Mouse (Mus musculus) 3134 (cell line): ENCODE data around the gene Pnma1.
A peak's percentile ranks its signal among the peaks of the same experiment; 100 is the strongest.

Experiments
- DNase-seq: peaks from one replicate; pipeline ENCODE4 v3.0.0-alpha.2; 2011; ENCODE audit warnings: low spot score; ENCODE audit not compliant: insufficient read length; ENCODE audit errors: extremely low read depth

The Pnma1 gene

DNA sequence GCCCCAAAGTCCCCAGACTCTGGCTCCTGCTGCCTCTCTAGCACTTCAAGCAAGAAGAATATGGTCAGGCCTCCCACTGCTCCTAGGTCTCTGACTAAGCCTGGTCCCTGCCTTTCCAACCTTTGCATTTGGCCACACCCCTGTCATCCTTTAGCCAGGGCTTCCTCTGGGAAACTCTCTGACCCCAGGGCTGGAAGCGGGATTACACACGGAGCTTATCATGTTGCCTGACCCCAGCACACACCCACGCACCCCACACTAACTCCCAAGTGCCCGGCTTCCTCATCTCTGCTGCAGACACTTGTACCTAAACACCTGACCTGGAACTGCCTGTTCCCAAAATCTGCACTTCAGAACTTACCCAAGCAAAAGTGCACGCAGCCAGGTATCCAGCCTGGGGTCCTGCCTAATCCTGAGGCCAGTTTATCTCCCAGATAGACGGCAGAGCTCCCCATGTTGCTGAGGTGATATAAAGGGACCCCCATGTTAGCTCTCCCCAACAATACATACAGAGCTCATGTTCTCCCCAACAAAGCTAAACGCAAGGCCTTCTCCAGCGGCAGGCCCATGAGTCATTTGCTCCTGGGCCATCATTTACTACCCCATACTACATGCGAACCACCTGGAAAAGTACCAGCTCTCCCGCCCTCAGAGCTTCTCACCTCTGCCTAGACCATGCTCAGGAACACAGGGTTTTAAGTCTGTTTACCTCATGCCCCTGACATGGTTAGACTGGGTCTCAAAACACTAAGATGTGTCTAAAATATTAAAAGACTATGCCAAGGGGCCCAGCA is 30.6 kb upstream of the Pnma1 start:
- DNase-seq: no peak

- no peak for DNase-seq
Measured at GRCm38 (mm10) chr12:84178052-84178451, 29.8 kb upstream of the Pnma1 start.

DNA sequence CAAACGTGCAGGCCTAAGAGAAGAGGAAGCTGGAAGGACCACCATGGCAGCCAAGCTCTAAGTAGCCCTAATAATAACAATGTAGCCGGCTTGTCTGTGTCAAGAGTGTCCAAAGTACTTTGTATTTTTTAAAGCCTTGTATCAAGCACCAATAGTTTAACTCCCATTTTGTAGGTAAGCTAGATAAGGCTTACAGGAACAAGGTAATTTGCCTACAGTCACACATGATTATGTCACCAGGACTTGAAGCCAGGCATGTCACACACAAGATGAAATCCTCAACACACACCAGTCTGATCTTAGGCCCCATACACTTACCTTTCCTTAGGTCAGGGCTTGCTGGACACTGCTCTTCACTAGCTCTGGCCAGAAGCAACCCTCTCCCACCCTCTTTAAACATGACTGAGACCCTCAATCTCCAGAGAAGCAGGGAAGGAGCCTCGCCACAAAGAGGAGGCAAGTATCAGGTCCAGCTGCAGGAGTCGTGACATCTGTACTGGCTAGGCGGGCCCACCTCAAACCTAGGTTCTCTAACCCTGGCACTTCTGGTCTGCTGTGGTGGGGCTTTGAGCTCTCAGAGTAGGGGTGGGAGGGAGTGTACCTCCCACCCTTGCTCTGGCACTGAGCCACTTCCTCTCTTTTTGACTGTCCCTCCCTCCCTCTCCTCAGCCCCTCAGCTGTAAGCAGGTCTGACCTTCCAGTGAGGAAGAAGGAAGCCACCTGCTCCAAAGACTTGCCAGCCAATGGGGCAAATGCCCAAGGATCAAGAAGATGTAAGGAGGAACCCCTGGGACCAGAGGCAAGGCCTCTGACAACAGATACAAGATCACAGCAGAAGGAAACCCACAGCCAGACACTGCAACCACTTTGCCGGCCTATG is 28.8 kb upstream of the Pnma1 start:
- no peak for DNase-seq

GRCm38 (mm10) chr12:84176126-84176769 is 28.0 kb upstream of the Pnma1 start:
- peak; percentile 61 for DNase-seq

- DNase-seq: peak; percentile 85
Measured at GRCm38 (mm10) chr12:84175659-84176061, 27.4 kb upstream of the Pnma1 start.

DNA sequence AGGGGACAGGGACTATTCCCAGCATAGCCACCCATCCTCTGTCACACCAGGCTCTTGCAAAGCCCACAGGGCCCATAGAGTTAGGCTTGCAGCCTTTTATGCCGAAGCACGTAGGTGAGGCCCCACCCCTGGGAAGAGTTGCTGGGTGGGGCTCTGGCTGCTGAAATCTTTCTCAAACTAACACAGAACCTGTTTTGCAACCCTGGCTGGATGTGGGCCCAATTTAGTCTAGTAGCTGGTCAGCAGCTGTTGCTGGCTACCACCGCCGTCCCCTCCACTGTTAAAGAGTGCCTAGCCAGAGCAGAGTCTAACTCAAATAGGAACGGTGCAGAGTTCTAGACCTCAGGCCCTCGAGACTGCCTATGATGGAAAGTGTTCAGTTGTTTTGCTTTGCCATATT is 26.6 kb upstream of the Pnma1 start:
- no peak for DNase-seq

- no peak for DNase-seq
Measured at GRCm38 (mm10) chr12:84174190-84174811, 26.0 kb upstream of the Pnma1 start.

DNA sequence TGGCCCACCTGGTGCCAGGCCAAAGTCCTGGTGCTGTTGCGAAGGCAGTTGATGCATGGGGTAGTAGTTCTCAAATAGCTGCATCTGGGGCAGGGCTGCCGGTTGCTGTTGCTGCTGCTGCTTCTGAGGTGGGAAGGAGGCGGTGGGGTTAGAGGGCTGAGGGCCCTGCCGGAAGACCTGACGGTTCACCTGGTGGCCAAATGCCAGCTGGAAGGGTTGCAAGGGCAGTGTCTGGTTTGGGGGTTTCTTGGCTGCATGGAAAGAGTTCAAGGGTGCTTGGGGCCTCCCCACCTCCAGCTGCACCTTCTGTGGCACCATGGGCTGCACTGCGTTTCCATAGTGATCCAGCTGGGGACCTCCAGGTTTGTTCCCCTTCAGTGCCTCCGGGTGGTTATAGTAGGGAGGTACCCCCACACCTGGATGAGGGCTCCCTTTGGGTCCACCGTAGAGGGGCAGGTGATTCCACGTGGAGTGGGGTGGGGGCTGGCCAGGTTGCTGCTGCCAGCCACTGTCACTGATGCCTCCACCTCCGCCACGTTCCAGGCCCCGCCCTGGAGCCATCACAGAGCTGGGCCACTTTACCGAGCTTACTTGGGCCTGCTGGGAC is 25.1 kb upstream of the Pnma1 start:
- DNase-seq: no peak

GRCm38 (mm10) chr12:84172862-84173261 is 24.6 kb upstream of the Pnma1 start:
- DNase-seq: no peak

DNA sequence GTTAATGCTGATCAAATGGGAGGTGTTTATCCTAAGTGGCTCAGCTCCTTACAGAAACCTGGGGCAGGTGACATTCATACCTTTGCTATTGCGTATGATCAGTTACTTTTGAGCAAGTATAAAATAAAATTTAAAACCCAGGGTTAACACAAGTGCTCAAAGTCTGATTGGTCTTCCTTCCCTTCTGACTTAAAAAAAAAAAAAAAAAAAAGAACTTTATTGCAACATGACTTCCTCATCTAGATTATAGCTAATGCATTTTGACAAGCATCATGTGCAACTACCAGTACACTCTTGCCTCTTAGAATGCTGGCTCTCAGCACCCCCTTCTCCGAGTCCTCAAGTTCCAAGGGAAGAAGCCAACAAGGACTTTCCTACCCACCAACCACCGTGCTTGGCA is 23.9 kb upstream of the Pnma1 start:
- DNase-seq: no peak

DNA sequence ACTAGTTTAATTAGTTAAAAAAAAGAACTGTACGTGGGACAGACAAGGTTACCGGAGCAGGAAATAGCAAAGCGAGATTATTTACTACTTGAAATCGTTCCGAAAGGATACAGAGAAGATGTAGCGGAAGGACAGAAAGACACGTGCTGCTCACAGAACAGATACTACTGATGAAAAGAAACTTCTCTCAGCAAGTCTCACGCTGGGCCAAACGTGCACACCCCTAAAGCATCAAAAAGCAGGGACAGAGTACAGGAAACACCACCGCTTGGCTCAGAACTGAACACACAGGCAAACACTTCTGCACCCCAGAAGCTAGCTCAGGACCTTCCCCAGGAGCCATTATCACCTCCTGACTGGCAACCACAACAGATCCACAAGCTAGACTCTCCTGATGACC is 22.3 kb upstream of the Pnma1 start:
- DNase-seq: no peak

DNA sequence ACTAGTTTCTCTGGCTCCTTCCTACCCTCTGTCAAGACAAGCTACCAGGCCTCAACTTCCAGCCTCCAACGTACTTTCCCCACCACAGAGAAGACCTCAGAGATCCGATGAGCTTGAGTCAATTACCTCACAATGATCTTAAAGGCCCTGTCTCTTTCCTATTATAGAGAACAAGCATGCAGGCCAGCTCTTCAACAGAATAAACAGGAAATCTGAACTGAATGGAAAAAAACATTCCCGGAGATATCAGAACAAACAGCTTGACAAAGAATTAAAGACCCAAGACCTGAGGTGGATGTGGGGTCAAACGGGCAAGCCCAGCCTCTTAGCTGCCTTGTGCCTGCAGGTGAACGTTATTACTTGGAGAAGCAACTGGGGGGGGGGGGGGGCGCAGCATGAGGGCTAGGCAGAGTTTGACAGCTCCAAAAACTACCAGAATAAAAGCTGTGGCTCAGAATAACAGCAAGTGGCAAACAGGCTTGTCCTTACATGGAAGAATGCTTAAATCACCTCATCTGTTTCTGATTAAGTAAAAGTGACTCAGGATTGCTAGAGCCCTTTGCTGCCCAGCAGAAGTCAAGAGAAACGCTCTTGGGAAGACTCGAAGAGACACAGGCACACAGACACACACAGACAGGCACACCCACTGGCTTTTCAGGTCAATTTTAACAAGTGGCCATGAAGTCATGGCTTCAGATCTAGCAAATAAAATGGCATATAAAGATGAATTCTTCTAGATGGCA is 17.5 kb upstream of the Pnma1 start:
- no peak for DNase-seq

DNA sequence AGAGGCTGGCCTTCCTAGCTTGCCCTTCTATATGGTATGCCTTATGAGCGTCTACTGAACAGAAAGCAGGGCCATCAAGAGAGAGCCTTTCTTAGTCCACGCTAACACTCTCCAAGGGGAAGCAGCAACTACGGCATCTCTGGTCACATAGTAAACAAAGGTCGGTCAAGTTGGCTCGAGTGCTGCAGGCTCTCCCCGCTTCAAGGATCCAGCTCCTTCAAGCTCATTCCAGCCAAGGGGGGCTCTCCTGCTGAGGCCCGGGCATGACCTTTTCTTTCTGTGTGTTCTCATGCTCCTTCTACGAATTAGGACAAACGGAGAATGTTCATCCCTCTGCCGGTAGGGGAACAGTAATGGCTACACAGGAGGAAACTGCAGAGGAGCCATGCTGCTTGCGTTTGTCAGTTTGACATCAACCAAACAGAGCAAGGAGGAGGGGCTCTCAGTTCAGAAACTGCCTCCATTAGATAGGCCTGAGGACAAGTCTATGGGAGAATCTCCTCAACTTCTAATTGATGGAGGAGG is 15.4 kb upstream of the Pnma1 start:
- DNase-seq: no peak

DNA sequence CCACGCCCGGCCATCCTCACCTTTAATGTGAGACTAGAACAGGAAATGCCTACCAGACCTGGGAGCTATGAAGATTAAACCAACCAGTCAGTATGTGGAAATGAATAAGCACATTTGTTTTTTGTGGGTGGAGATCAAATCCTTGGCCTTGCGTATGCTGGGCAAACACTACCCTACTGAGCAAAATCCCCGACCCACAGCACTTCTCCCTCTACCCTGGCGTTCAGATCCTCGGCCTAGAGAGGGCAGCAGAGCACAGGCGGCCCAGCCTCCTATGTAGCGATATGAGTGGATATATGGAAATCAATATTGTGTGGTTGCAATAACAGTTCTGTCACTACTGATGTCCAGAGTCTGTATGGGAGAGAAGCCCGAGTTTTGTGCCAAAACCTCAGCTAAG is 14.8 kb upstream of the Pnma1 start:
- DNase-seq: no peak

DNA sequence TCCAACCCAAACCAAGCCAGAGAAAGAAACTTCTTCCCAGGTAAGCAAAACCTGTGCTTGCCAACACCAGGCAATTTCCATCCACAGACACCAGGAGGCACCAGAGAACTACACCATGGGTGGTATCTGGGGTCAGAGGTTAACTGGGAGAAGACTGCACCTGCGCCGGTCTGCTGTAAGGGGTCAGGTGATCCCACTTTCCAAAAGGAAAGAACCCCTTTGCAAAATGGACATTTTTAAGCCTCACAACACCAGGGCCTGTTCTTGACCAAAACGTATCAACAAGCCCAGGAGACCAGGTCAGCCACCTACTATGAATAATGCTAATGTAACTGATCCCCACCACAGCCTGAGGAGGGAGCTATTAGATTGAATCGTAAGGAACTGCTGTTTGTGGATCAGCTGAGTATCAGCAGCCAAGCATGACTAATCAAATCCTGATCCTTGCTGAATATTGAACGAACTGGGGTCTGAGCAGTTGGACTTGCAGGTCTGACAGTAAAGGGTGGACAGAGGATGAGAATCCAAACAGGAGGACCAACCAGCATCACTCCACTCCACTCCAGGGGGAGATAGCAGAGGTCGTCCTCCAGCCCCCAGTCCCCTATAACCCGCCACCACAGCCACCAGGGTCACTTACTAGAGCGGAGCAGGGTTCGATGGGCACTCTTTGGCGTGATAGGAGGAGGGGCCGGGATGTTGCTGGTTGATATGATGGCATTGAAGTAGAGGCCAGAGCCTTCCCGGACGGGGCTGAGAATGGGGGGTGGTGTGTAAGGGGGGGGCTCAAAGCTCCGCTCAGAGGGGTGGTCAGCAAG is 13.5 kb upstream of the Pnma1 start:
- DNase-seq: no peak

DNA sequence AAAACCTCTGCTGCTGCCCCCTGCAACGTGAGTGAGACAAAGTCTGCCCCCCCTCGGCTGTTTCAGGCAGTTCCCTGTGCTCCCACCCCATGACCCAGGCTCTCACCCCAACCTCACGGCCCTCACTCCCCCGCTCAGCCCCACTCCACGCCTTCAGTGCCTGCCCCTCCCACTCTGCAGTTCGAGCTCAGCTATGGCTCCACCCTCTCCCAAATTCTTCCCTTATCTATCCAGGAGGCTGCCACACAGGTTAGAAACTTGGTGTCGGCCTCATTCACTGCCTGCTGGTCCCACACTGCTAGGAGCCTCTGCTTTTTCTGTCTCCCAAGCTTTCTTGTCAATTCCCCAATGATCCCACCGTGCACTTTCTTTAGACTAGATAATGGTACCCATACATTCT is 12.8 kb upstream of the Pnma1 start:
- no peak for DNase-seq

- no peak for DNase-seq
Measured at GRCm38 (mm10) chr12:84160491-84160890, 12.2 kb upstream of the Pnma1 start.

- DNase-seq: no peak
Measured at GRCm38 (mm10) chr12:84158156-84158555, 9.9 kb upstream of the Pnma1 start.

- no peak for DNase-seq
Measured at GRCm38 (mm10) chr12:84156210-84156609, 7.9 kb upstream of the Pnma1 start.
